In the genomic region with DNA sequence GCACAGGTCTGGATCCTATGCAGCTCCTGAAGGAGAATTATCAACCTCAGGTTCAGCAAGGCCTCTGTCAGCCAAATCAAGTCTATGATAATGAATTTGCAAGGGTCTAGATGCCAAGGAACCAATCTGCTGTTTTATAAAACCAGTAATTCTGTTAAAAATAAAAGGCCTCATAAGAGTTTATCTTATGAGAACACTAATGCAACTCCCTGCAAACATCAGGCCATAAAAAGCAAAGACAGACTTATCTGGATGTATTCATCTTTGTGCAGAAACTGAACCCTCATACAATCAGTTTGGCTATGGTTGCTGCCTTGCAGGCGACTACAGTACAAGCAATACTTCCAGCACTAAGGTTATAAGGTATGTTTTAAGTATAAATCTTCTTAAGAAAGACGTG, we compare ENCODE assay signal across 47 mouse cellular contexts. TPM values are rescaled to one million over a fixed set of nuclear protein-coding genes. Genes with fewer than 3 reads are reported as not detected.
"Had no signal": no experiment of that assay in that cellular context is flagged by ENCODE, and none has a peak within 500 bp of the region (broad histone marks: within the 10 kb centered on the region; RNA-seq: fewer than 3 reads in every experiment).

No protein-coding gene starts in this region.

- H3K27ac ChIP-seq: limb, embryonic 10.5 days; limb, embryonic 12.5 days; limb, embryonic 13.5 days; limb, embryonic 15.5 days; liver, embryonic 12.5 days; liver, embryonic 13.5 days; liver, embryonic 14.5 days; liver, embryonic 15.5 days; lung, embryonic 15.5 days; macrophage; midbrain, embryonic 10.5 days; midbrain, embryonic 12.5 days; midbrain, embryonic 13.5 days; midbrain, embryonic 15.5 days; neural tube, embryonic 12.5 days had no signal

- DNase-seq: left cerebral cortex, postnatal 4 days; liver; liver, embryonic 13.5 days; liver, postnatal 0 days; lung, adult 18-20 months; lung, adult 2 months; lung, embryonic 14.5 days; lung, postnatal 10 days; lung, postnatal 14 days; lung, postnatal 36 days; lung, postnatal 4 days; midbrain, embryonic 14.5 days had no signal

- H3K4me3 ChIP-seq: limb, embryonic 10.5 days; limb, embryonic 12.5 days; limb, embryonic 13.5 days; limb, embryonic 15.5 days; liver, embryonic 12.5 days; liver, embryonic 13.5 days; liver, embryonic 15.5 days; lung, embryonic 15.5 days; megakaryocyte, embryonic 14.5 days; midbrain, embryonic 10.5 days; midbrain, embryonic 12.5 days; midbrain, embryonic 13.5 days; midbrain, embryonic 15.5 days; myocyte; neural tube, embryonic 12.5 days had no signal

- H3K9me3 ChIP-seq: limb, embryonic 10.5 days; limb, embryonic 12.5 days; limb, embryonic 13.5 days; limb, embryonic 15.5 days; liver, embryonic 12.5 days; liver, embryonic 13.5 days; liver, embryonic 15.5 days; lung, embryonic 15.5 days; megakaryocyte, embryonic 14.5 days; midbrain, embryonic 10.5 days; midbrain, embryonic 12.5 days; midbrain, embryonic 13.5 days; midbrain, embryonic 15.5 days; neural tube, embryonic 12.5 days had no signal

- H3K4me1 ChIP-seq: limb, embryonic 10.5 days; limb, embryonic 12.5 days; limb, embryonic 13.5 days; limb, embryonic 15.5 days; liver, embryonic 12.5 days; liver, embryonic 13.5 days; liver, embryonic 15.5 days; lung, embryonic 15.5 days; megakaryocyte, embryonic 14.5 days; midbrain, embryonic 10.5 days; midbrain, embryonic 12.5 days; midbrain, embryonic 13.5 days; midbrain, embryonic 15.5 days; neural tube, embryonic 12.5 days had no signal

- H3K27me3 ChIP-seq: limb, embryonic 12.5 days; limb, embryonic 13.5 days; limb, embryonic 15.5 days; liver, embryonic 12.5 days; liver, embryonic 13.5 days; liver, embryonic 15.5 days; lung, embryonic 15.5 days; megakaryocyte, embryonic 14.5 days; midbrain, embryonic 12.5 days; midbrain, embryonic 13.5 days; midbrain, embryonic 15.5 days; neural tube, embryonic 12.5 days had no signal

- H3K36me3 ChIP-seq: limb, embryonic 10.5 days; limb, embryonic 12.5 days; limb, embryonic 13.5 days; limb, embryonic 15.5 days; liver, embryonic 12.5 days; liver, embryonic 13.5 days; liver, embryonic 15.5 days; lung, embryonic 15.5 days; midbrain, embryonic 10.5 days; midbrain, embryonic 12.5 days; midbrain, embryonic 13.5 days; midbrain, embryonic 15.5 days; neural tube, embryonic 12.5 days had no signal

- H3K9ac ChIP-seq: limb, embryonic 12.5 days; limb, embryonic 13.5 days; limb, embryonic 15.5 days; liver, embryonic 12.5 days; liver, embryonic 13.5 days; liver, embryonic 14.5 days; liver, embryonic 15.5 days; liver, postnatal 0 days; lung, embryonic 14.5 days; lung, embryonic 15.5 days; midbrain, embryonic 12.5 days; midbrain, embryonic 13.5 days; midbrain, embryonic 15.5 days; neural tube, embryonic 12.5 days had no signal

RNA-seq across cellular contexts. Expression of a gene that starts 5.7 kb away (rescaled TPM):
- total RNA-seq: left cerebral cortex, postnatal 10 days; left cerebral cortex, postnatal 14 days; left cerebral cortex, postnatal 25 days; left cerebral cortex, postnatal 36 days; left cerebral cortex, postnatal 4 days; liver, adult 2 months; megakaryocyte progenitor cell, adult 5-6 weeks; megakaryocyte, adult 5-6 weeks; megakaryocyte-erythroid progenitor cell, adult 5-6 weeks; midbrain, postnatal 0 days; monocyte, adult 5-6 weeks had no signal
- polyA plus RNA-seq: limb, embryonic 10.5 days; limb, embryonic 11.5 days; limb, embryonic 12.5 days; limb, embryonic 14.5 days; limb, embryonic 15.5 days; liver, adult 2 months; liver, embryonic 11.5 days; liver, embryonic 12.5 days; liver, embryonic 13.5 days; liver, embryonic 14.5 days; liver, embryonic 15.5 days; liver, embryonic 16.5 days; liver, postnatal 0 days; lung, adult 2 months; lung, embryonic 14.5 days; lung, embryonic 15.5 days; lung, embryonic 16.5 days; lung, postnatal 0 days; macrophage; midbrain, embryonic 10.5 days; midbrain, embryonic 11.5 days; midbrain, embryonic 12.5 days; midbrain, embryonic 13.5 days; midbrain, embryonic 14.5 days; midbrain, embryonic 15.5 days; midbrain, embryonic 16.5 days; midbrain, postnatal 0 days; myocyte; neural tube, embryonic 11.5 days; neural tube, embryonic 12.5 days had no signal
